Mouse (Mus musculus) layer of hippocampus, postnatal 14 days (tissue): ENCODE data around the gene Adam17. TPM values are rescaled to one million over a fixed set of nuclear protein-coding genes. Genes with fewer than 3 reads are reported as not detected.

Experiments
- total RNA-seq, 2 experiments: library from RNA; stranded (reverse); gene quantifications; 2 replicates each; pipeline ENCODE4 v1.2.3; 2021

Adam17 gene
- total RNA-seq, 2 experiments from 2014 or later: 22.8 to 26.3 TPM

Other genes starting within 250 kb of the Adam17 start
- 10 to 100 TPM; 51.3 to 64.0 TPM for gene Cpsf3, start 88.2 kb downstream of the Adam17 start, total RNA-seq
- gene Itgb1bp1, start 87.3 kb downstream of the Adam17 start, total RNA-seq: 10 to 100 TPM; 38.9 to 39.7 TPM
- gene Iah1, start 57.2 kb downstream of the Adam17 start, total RNA-seq: 10 to 100 TPM; 17.6 to 19.2 TPM
- gene Ywhaq, start 44.0 kb upstream of the Adam17 start, total RNA-seq: 100 to 1,000 TPM; 556 to 594 TPM